Mouse (Mus musculus) frontal cortex, adult (tissue): Measurements from ENCODE around the gene Cdc25a.

ENCODE experiments used
- ATAC-seq: cut with Nextera tagmentation; 2 replicates; pipeline ENCODE4 v1.9.2; 2017; ENCODE audit warnings: mild to moderate bottlenecking, moderate library complexity, mixed read lengths; ENCODE audit not compliant: low TSS enrichment

Cdc25a gene

DNA sequence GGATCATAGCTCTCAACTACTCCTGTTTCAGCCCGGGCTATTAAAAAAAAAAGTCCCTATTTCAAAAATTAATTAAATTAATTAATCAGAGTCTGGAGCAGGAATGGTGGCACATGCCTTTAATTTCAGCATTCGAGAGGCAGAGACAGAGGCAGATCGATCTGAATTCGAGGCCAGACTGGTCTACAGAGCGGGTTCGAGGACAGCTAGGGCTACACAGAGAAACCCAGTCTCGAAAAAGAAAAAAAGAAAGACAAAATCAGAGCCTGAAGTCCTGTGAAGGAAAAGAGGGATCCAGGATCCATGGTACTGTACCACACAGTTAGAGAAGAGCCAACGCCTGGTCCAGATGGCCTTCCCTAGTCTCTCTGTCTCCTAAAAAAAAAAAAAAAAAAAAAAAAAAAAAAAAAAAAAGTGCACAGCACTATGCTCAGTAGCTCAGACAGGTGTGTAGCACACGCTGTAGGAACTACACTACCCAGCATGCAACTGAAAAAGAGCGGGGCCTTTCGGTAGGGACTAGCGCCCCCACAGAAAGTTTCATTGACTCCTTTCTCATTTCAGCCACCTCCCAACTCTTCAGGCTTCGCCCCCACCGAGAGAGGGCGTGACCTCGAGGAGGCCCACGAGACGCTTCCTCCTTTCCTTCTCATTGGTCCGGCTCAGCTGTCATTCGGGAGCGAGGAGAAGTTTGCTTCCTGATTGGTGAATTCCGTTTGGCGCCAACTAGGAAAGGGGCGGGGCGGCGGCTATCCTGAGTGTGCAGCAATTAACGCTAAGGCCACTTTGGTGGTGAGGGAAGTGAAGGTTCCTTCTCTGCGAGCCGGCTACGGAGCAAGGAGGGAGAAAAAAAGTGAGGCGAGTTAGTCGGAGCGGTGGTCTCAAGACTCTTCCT lies at the start of gene Cdc25a:
TSS of gene Cdc25a (plus strand) at position 783 of the 895 bp plus-strand sequence.
- ATAC-seq = peak; percentile 98

DNA sequence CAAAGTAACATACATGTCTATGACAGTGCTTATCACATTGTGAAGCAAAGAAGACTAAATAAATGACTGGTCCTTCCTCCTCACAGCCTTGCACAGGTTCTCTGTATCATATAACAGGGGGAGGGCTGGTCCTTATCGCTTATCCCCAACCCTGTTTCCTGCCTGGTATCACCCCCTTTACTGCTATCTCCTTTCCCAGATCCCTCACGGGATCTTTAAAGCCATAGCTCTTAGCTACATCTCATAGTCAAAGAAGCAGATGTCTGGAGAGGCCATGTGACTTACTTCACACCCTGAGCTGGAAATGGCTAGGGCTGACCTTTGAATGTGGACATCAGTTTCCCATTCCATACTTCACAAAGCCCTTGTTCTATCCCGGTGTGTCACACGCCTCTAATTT lies 49.6 kb upstream of the Cdc25a start:
- ATAC-seq = no peak

DNA sequence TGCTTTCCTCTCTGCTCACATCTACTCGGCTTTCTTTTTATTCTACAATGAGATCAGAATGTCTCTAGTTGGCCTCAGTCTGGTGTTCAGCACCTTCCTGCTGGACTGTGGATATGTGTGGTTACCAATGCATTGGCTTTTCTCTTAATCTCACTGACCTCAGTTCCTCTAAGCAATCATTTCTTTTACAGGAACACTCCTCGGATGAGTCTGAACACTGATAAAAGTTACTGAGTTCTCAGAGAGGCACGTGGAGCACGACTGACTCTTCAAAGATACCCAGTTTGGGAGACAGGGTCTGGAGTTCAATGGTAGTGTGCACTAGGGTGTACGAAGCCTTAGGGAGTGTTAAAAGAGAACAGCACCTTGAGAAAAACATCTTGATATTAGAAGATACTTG lies 49.2 kb upstream of the Cdc25a start:
- no peak for ATAC-seq

GRCm38 (mm10) chr9:109832391-109833087 lies 42.8 kb upstream of the Cdc25a start, which contains the start of gene Nme6:
Gene Nme6, plus strand, starts transcription at chr9:109832749.
- ATAC-seq = peak; percentile 98

GRCm38 (mm10) chr9:109833088-109833412 lies 42.3 kb upstream of the Cdc25a start:
- ATAC-seq = no peak; the same call in none of the 2 replicates

- no peak for ATAC-seq
Measured at GRCm38 (mm10) chr9:109849312-109849758, 26.0 kb upstream of the Cdc25a start, which contains the start of gene Camp. Gene Camp, minus strand, starts transcription at chr9:109849617.

DNA sequence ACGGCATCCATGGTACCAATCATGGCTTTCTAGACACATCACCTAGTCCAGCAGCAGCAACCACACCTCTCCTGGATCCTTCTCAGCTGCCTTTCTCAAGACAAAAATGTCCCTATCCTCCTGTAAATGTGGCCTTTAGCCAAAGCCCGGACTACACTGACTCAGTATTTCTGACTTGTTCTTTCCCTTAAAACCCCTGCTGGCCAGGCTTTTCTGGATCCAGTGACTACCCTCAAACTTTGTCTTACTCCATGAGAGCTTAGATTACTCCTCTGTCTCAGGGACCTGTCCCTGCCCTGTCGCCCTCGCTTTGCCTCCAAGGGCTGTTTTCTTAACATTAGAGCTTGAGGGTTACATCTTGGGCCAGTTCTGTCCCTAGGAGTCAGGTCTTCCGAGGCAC lies 25.3 kb upstream of the Cdc25a start:
- no peak for ATAC-seq

GRCm38 (mm10) chr9:109854341-109854740 lies 21.0 kb upstream of the Cdc25a start:
- no peak for ATAC-seq

GRCm38 (mm10) chr9:109855947-109856346 lies 19.4 kb upstream of the Cdc25a start:
- ATAC-seq = no peak

DNA sequence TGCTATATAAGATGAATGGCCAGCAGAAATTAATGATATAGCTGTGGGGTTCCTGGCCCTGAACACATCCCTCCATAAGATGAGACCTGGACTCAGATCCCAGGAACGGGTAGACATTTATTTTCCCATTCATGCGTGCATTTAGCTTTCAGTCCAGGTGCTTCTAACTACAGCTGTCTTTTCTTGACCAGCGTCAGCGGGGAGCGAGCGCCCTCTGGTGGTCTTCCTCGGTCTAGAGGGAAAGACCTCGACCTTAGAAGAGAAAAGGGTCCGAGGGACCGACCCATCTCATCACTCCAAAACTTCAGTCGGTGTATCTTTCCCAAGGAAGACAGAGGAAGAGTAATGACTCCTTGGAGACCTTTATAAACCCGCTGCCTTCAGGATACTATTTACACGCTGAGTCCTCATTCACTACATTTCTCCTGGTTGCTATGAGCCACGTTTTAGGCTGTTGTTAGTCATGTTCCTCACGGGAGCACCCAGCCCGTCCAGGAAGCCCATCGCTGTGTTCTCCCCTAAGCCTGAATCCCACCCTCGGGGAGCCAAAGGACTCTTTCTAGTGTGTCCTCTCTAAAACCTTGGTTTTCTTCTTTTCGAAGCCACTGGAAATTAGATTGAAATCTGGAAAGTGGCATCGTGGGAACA lies 12.9 kb upstream of the Cdc25a start:
- ATAC-seq = peak; percentile 72

- ATAC-seq = no peak
Measured at GRCm38 (mm10) chr9:109863085-109863484, 12.3 kb upstream of the Cdc25a start.

GRCm38 (mm10) chr9:109866218-109866617 lies 9.2 kb upstream of the Cdc25a start:
- ATAC-seq = no peak

DNA sequence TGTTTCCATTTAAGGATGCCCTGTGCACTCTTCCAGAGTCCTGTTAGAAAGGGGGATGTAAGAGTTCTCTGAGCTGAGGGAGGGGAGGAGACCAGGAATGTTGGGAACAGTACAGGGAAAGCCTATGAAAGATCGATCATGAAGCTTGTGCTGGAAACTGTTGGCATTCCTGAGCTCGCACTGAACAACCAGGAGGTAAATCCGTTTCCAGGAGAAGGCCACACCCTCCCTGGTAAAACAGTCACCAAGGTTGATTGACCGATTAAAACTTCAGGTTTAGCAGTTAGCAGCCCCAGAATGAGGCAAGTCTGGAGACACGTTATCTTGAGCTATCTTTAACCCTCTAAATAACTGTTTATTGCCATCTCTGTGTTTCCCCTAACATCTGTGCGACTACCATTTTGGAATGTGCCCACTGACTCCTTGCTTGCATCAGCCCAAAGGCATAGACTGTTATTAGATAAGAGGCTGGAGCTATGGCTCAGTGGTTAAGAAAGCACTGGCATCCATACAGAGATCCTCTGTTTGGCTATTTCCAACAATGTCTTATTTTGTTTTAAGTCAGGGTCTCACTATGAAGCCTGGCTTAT lies 4.3 kb upstream of the Cdc25a start:
- no peak for ATAC-seq

- ATAC-seq = peak; percentile 53
Measured at GRCm38 (mm10) chr9:109875695-109876601, 569 bp downstream of the Cdc25a start.

- no peak for ATAC-seq
Measured at GRCm38 (mm10) chr9:109876756-109877155, 1.4 kb downstream of the Cdc25a start.

DNA sequence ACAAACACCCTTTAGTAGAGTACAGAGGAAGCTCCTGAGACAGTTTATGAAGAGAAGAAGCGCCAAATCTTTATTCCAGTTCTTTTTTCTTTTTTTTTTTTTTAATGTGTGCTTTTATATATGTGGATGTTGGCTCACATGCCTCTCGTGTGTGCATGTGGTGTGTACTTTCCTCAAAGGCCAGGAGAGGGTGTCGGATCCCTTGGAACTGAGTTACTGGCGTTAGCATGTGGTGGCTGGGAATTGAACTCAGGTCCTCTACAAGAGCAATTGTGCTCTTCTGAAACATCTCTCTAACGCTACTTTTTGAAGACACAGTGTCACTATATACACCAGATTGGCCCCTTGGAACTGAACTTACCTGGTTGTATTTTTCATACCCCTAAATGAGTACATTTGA lies 2.3 kb downstream of the Cdc25a start:
- no peak for ATAC-seq

- no peak for ATAC-seq
Measured at GRCm38 (mm10) chr9:109879305-109879704, 3.9 kb downstream of the Cdc25a start.

GRCm38 (mm10) chr9:109886259-109886658 lies 10.9 kb downstream of the Cdc25a start:
- ATAC-seq = no peak

DNA sequence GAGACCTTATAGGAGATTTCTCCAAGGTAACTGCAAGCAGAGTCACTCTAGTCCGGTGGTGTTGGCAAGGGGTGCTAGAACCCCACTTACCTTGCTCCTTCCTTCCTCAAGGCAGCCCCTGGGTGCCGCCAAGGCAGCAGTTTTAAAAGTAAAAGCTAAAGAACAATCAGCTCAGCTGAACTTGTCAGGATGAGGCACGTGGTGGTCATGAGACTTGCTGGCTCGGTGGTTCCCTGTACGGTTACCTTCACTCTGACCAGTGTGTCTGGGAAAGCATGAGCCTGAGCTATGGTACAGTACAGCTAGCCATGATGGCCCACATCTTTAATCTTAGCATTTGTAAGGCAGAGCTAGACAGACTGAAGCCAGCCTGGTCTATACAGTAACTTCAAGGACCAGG lies 11.9 kb downstream of the Cdc25a start:
- ATAC-seq = no peak

DNA sequence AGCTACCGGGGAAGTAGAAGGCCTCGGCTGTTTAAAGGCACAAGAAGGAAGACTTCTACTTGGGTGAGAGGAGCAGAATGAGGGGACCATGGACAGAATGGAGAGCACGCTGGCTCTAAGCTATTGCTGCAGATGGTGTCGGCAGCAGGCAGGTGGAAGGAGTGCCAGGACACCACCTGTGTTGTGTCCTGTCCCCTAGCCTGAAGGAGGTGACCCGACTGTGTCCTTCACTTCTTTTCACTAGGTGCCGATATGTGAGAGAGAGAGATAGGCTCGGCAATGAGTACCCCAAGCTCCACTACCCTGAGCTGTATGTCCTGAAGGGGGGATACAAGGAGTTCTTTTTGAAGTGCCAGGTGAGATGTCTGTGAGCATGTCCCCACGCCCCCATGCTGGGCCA lies 16.1 kb downstream of the Cdc25a start:
- ATAC-seq = no peak
